Mouse (Mus musculus) hindbrain, embryonic 12.5 days (tissue): ENCODE results near the gene Tfe3. TPM values are rescaled to one million over a fixed set of nuclear protein-coding genes. Genes with fewer than 3 reads are reported as not detected.
A peak's percentile ranks its signal among the peaks of the same experiment; 100 is the strongest.
"Not testable (repeated sequence)": the region's sequence is repeated elsewhere in the genome, so short reads cannot be mapped to it uniquely, and the experiment has no call there.

ENCODE experiments used
- ATAC-seq: fragments of 200-750 bp; cut with Nextera tagmentation; 2 replicates; pipeline ENCODE4 v1.8.0; 2017; ENCODE audit warnings: moderate TSS enrichment; ENCODE audit not compliant: low FRiP score
- H3K27ac ChIP-seq: fragments of 300-500 bp; sonication (generic); 2 replicates; pipeline ENCODE4 v1.5.1; 2016; ENCODE audit warnings: mild to moderate bottlenecking
- H3K27me3 ChIP-seq: fragments of 300-500 bp; sonication (generic); 2 replicates; pipeline ENCODE4 v1.6.1; 2016; ENCODE audit warnings: mild to moderate bottlenecking
- H3K36me3 ChIP-seq: fragments of 300-500 bp; sonication (generic); 2 replicates; pipeline ENCODE4 v1.6.1; 2016; ENCODE audit warnings: mild to moderate bottlenecking
- H3K4me1 ChIP-seq: fragments of 300-500 bp; sonication (generic); 2 replicates; pipeline ENCODE4 v1.6.1; 2016
- H3K4me2 ChIP-seq: fragments of 300-500 bp; sonication (generic); replicated peaks from 2 replicates; pipeline ENCODE4 v1.6.1; 2016; ENCODE audit warnings: mild to moderate bottlenecking
- H3K4me3 ChIP-seq: fragments of 300-500 bp; sonication (generic); 2 replicates; pipeline ENCODE4 v1.5.1; 2016; ENCODE audit warnings: mild to moderate bottlenecking
- H3K9ac ChIP-seq: fragments of 300-500 bp; sonication (generic); 2 replicates; pipeline ENCODE4 v1.6.1; 2016; ENCODE audit warnings: mild to moderate bottlenecking, moderate library complexity
- H3K9me3 ChIP-seq: fragments of 300-500 bp; sonication (generic); replicated peaks from 2 replicates; pipeline ENCODE4 v1.6.1; 2016; ENCODE audit warnings: mild to moderate bottlenecking
- WGBS: fragments of 180-500 bp; shearing (Covaris S2); methylation state at CpG from one replicate; pipeline ENCODE4 v1.1.7; 2016; 5-methylcytosine and 5-hydroxymethylcytosine counted together
- polyA plus RNA-seq: library from polyadenylated mRNA; unstranded; fragments of >200 nt; fragmentation: Nextera tagmentation; extraction: Ambion mirVana; gene quantifications from 2 replicates; pipeline ENCODE4 v1.2.1, GENCODE M21; 2016

The Tfe3 gene
- 33.9 and 34.8 TPM in 2 replicates for polyA plus RNA-seq

GRCm38 (mm10) chrX:7762137-7762920 lies at the start of gene Tfe3:
Tfe3 (plus strand) TSS chrX:7762560.
- H3K4me2 ChIP-seq, result peak within 1 kb of the TSS; percentile 67
- H3K9me3 ChIP-seq, result no peaks in the 10 kb centered on the region
- peaks cover 7% of the 10 kb centered on the region; the same call in 1 of the 2 replicates for H3K36me3 ChIP-seq
- no peaks in the 10 kb centered on the region for H3K27me3 ChIP-seq
- H3K9ac ChIP-seq, result peak within 1 kb of the TSS; percentile 69
- peak within 1 kb of the TSS; percentile 70 for H3K27ac ChIP-seq
- H3K4me3 ChIP-seq, result peak within 1 kb of the TSS; percentile 62
- peak; percentile 95 for ATAC-seq
- peaks cover 17% of the 10 kb centered on the region; the same call in 1 of the 2 replicates for H3K4me1 ChIP-seq
- whole genome bisulfite sequencing, result 27% methylated on average over 33 of the region's 38 CpGs

- not testable (repeated sequence) for H3K27ac ChIP-seq
- 38% methylated on average over 6 of the region's 12 CpGs for WGBS
Observed at GRCm38 (mm10) chrX:7713764-7714134, 48.6 kb upstream of the Tfe3 start.

GRCm38 (mm10) chrX:7714135-7714899 lies 48.0 kb upstream of the Tfe3 start, which contains the start of gene Wdr45:
Wdr45 (plus strand) TSS chrX:7714333.
- not testable (repeated sequence) for H3K4me1 ChIP-seq, H3K27me3 ChIP-seq, H3K36me3 ChIP-seq, H3K27ac ChIP-seq, H3K9me3 ChIP-seq
- 17% methylated on average over 36 of the region's 60 CpGs for WGBS
- peak within 1 kb of the TSS; percentile 49 for H3K4me2 ChIP-seq
- peak within 1 kb of the TSS; percentile 25 for H3K4me3 ChIP-seq
- ATAC-seq, result peak; percentile 98
- peak within 1 kb of the TSS; percentile 47 for H3K9ac ChIP-seq

More at GRCm38 (mm10) chrX:7713764-7714134, 48.6 kb upstream of the Tfe3 start:
- H3K4me3 ChIP-seq, result peak overlapping the region; percentile 25
- peak; percentile 64 for ATAC-seq
- not testable (repeated sequence) for H3K4me1 ChIP-seq, H3K27me3 ChIP-seq, H3K9me3 ChIP-seq, H3K36me3 ChIP-seq
- peak overlapping the region; percentile 49 for H3K4me2 ChIP-seq
- peak overlapping the region; percentile 47 for H3K9ac ChIP-seq

- not testable (repeated sequence) for H3K4me2 ChIP-seq, H3K27me3 ChIP-seq, H3K27ac ChIP-seq, ATAC-seq, H3K9ac ChIP-seq, H3K9me3 ChIP-seq, H3K36me3 ChIP-seq, H3K4me3 ChIP-seq, H3K4me1 ChIP-seq
- 47% methylated on average over 1 of the region's 1 CpGs for WGBS
Observed at GRCm38 (mm10) chrX:7716058-7716457, 46.3 kb upstream of the Tfe3 start.

- peaks cover 10% of the 10 kb centered on the region; the same call in 1 of the 2 replicates for H3K36me3 ChIP-seq
- no peaks in the 10 kb centered on the region for H3K9me3 ChIP-seq
- peak within 1 kb of the TSS; percentile 51 for H3K9ac ChIP-seq
- H3K27ac ChIP-seq, result peak within 1 kb of the TSS; percentile 85
- WGBS, result 23% methylated on average over 22 of the region's 22 CpGs
- ATAC-seq, result peak; percentile 91
- H3K4me3 ChIP-seq, result peak within 1 kb of the TSS; percentile 56
- H3K4me2 ChIP-seq, result peak within 1 kb of the TSS; percentile 62
- H3K4me1 ChIP-seq, result peaks cover 5% of the 10 kb centered on the region
- no peaks in the 10 kb centered on the region for H3K27me3 ChIP-seq
Observed at GRCm38 (mm10) chrX:7721514-7722281, 40.7 kb upstream of the Tfe3 start, which contains the start of gene Gm45208. Gm45208 (plus strand) TSS chrX:7722245.

GRCm38 (mm10) chrX:7722282-7722611 lies 40.1 kb upstream of the Tfe3 start:
- no peak for ATAC-seq
- H3K9ac ChIP-seq, result peak overlapping the region; percentile 51
- H3K27me3 ChIP-seq, result no peaks in the 10 kb centered on the region
- peaks cover 14% of the 10 kb centered on the region; the same call in 1 of the 2 replicates for H3K36me3 ChIP-seq
- H3K4me1 ChIP-seq, result peaks cover 5% of the 10 kb centered on the region
- no peaks in the 10 kb centered on the region for H3K9me3 ChIP-seq
- H3K4me2 ChIP-seq, result peak overlapping the region; percentile 62
- peak overlapping the region; percentile 85 for H3K27ac ChIP-seq
- peak overlapping the region; percentile 56 for H3K4me3 ChIP-seq
- WGBS, result 25% methylated on average over 11 of the region's 11 CpGs

- Histone ChIP-seq H3K4me2 (peak overlapping the region; percentile 62), H3K27me3 (no peaks in the 10 kb centered on the region), H3K27ac (no peak overlapping the region), H3K36me3 (peaks cover 14% of the 10 kb centered on the region; the same call in 1 of the 2 replicates), H3K4me1 (peaks cover 5% of the 10 kb centered on the region), H3K4me3 (peak overlapping the region; percentile 56), H3K9ac (peak overlapping the region; percentile 51; the same call in 1 of the 2 replicates), H3K9me3 (no peaks in the 10 kb centered on the region)
- 35% methylated on average over 4 of the region's 4 CpGs for WGBS
- no peak for ATAC-seq
Observed at GRCm38 (mm10) chrX:7722691-7723090, 39.7 kb upstream of the Tfe3 start.

- Histone ChIP-seq H3K36me3 (peaks cover 14% of the 10 kb centered on the region; the same call in 1 of the 2 replicates), H3K4me2 (no peak overlapping the region), H3K9ac (no peak overlapping the region), H3K27ac (no peak overlapping the region), H3K27me3 (no peaks in the 10 kb centered on the region), H3K9me3 (no peaks in the 10 kb centered on the region), H3K4me1 (peaks cover 5% of the 10 kb centered on the region), H3K4me3 (no peak overlapping the region)
- ATAC-seq, result no peak
- 81% methylated on average over 7 of the region's 7 CpGs for WGBS
Observed at GRCm38 (mm10) chrX:7724135-7724534, 38.2 kb upstream of the Tfe3 start.

GRCm38 (mm10) chrX:7725841-7726240 lies 36.5 kb upstream of the Tfe3 start:
- H3K9me3 ChIP-seq, result no peaks in the 10 kb centered on the region
- H3K36me3 ChIP-seq, result peaks cover 14% of the 10 kb centered on the region; the same call in 1 of the 2 replicates
- ATAC-seq, result no peak
- H3K27me3 ChIP-seq, result no peaks in the 10 kb centered on the region
- no peak overlapping the region for H3K27ac ChIP-seq
- no peak overlapping the region for H3K9ac ChIP-seq
- WGBS, result 87% methylated on average over 12 of the region's 12 CpGs
- H3K4me1 ChIP-seq, result peaks cover 8% of the 10 kb centered on the region
- H3K4me2 ChIP-seq, result no peak overlapping the region
- H3K4me3 ChIP-seq, result no peak overlapping the region

GRCm38 (mm10) chrX:7727176-7727575 lies 35.2 kb upstream of the Tfe3 start:
- Histone ChIP-seq H3K9me3 (no peaks in the 10 kb centered on the region), H3K9ac (no peak overlapping the region), H3K27me3 (no peaks in the 10 kb centered on the region), H3K4me2 (no peak overlapping the region), H3K4me3 (no peak overlapping the region), H3K4me1 (peaks cover 8% of the 10 kb centered on the region), H3K36me3 (peaks cover 14% of the 10 kb centered on the region; the same call in 1 of the 2 replicates), H3K27ac (no peak overlapping the region)
- 90% methylated on average over 13 of the region's 13 CpGs for WGBS
- no peak for ATAC-seq

- Histone ChIP-seq H3K4me2 (peak within 1 kb of the TSS; percentile 56), H3K4me1 (peaks cover 4% of the 10 kb centered on the region; the same call in 1 of the 2 replicates), H3K9ac (peak within 1 kb of the TSS; percentile 55), H3K36me3 (peaks cover 14% of the 10 kb centered on the region), H3K27ac (peak within 1 kb of the TSS; percentile 72; the same call in 1 of the 2 replicates), H3K4me3 (peak within 1 kb of the TSS; percentile 41), H3K27me3 (no peaks in the 10 kb centered on the region), H3K9me3 (no peaks in the 10 kb centered on the region)
- 20% methylated on average over 42 of the region's 42 CpGs for WGBS
- peak; percentile 95 for ATAC-seq
Observed at GRCm38 (mm10) chrX:7728215-7728921, 34.0 kb upstream of the Tfe3 start, which contains the start of gene Praf2. Praf2 (plus strand) TSS chrX:7728439.
